Mouse (Mus musculus) embryonic facial prominence, embryonic 13.5 days (tissue): Measurements from ENCODE around the gene Lgals8. TPM values are rescaled to one million over a fixed set of nuclear protein-coding genes. Genes with fewer than 3 reads are reported as not detected.

Source experiments
- ATAC-seq: fragments of 200-750 bp; cut with Nextera tagmentation; 2 replicates; pipeline ENCODE4 v1.8.0; 2017; ENCODE audit warnings: low read depth; ENCODE audit not compliant: insufficient number of reproducible peaks, insufficient read depth, low FRiP score, low TSS enrichment
- H3K27ac ChIP-seq: fragments of 300-500 bp; sonication (generic); 2 replicates; pipeline ENCODE4 v1.5.1; 2015; ENCODE audit warnings: moderate library complexity, mild to moderate bottlenecking, inconsistent platforms
- H3K27me3 ChIP-seq: fragments of 300-500 bp; sonication (generic); 2 replicates; pipeline ENCODE4 v1.6.1; 2015; ENCODE audit warnings: mild to moderate bottlenecking, inconsistent platforms
- H3K36me3 ChIP-seq: fragments of 300-500 bp; sonication (generic); 2 replicates; pipeline ENCODE4 v1.6.1; 2015; ENCODE audit warnings: mild to moderate bottlenecking, inconsistent platforms
- H3K4me1 ChIP-seq: fragments of 300-500 bp; sonication (generic); 2 replicates; pipeline ENCODE4 v1.6.1; 2015; ENCODE audit warnings: inconsistent platforms
- H3K4me2 ChIP-seq: fragments of 300-500 bp; sonication (generic); 2 replicates; pipeline ENCODE4 v1.6.1; 2015; ENCODE audit warnings: moderate library complexity, mild to moderate bottlenecking, inconsistent platforms
- H3K4me3 ChIP-seq: fragments of 300-500 bp; sonication (generic); 2 replicates; pipeline ENCODE4 v1.5.1; 2015; ENCODE audit warnings: mild to moderate bottlenecking, inconsistent platforms
- H3K9ac ChIP-seq: fragments of 300-500 bp; sonication (generic); 2 replicates; pipeline ENCODE4 v1.6.1; 2015; ENCODE audit warnings: mild to moderate bottlenecking, inconsistent platforms
- H3K9me3 ChIP-seq: fragments of 300-500 bp; sonication (generic); 2 replicates; pipeline ENCODE4 v1.6.1; 2016; ENCODE audit warnings: inconsistent platforms
- WGBS: fragments of 180-500 bp; shearing (Covaris S2); methylation state at CpG from one replicate; pipeline ENCODE4 v1.1.7; 2015; ENCODE audit warnings: mixed read lengths; 5-methylcytosine and 5-hydroxymethylcytosine counted together
- polyA plus RNA-seq: library from polyadenylated mRNA; unstranded; fragments of >200 nt; fragmentation: Nextera tagmentation; extraction: Ambion mirVana; gene quantifications from 2 replicates; pipeline ENCODE4 v1.2.1, GENCODE M21; 2015

Lgals8 gene
- polyA plus RNA-seq, 1 experiment from 2014 or later, result 17.2 TPM

DNA sequence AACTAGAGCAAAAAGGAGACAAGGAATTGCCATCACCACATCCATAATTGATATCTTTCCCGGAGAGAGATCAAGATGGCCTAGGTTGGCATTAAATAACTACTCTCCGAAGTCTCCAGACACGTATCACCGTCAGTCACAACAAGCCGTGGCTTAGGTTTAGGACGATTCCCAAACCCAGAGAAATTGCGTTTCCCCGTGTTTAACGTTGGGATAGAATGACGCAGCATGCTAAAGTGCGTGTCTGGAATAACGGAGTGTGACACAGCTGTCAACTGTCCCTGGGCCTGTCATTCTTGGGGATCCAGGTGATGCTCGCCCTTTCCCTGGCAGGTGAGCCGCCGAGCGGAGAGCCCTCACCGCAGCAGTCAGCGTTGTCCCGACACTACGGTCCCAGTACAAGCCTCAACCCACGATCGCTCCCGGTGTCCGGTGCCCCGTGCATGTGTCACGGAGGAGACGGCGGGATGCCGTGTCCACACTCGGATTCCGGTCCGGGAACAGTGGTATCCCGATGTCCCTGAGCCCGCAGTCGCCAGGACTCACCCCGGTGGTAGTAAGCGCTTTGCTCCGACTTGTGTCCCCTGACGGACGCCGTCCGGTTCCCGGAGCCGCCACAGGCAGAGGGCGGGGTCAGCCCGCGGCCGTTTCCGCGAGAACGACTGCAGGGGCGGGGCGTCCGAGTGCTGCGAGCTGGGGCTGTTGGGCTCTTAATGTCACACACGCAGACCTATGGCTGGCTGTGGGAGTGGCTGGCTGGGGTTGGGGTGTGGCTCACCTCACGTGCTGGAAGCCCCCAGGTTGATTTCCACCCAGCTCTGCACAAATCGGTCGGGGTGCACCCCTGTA, 3.6 kb downstream of the Lgals8 start:
- ATAC-seq, result peak; percentile 93
- Histone ChIP-seq H3K4me1 (peaks cover 7% of the 10 kb centered on the region; the same call in 1 of the 2 replicates), H3K4me2 (peak overlapping the region; percentile 82), H3K27me3 (no peaks in the 10 kb centered on the region), H3K36me3 (peaks cover 7% of the 10 kb centered on the region; the same call in 1 of the 2 replicates), H3K9ac (peak overlapping the region; percentile 84), H3K9me3 (no peaks in the 10 kb centered on the region), H3K4me3 (peak overlapping the region; percentile 77), H3K27ac (peak overlapping the region; percentile 72)
- WGBS, result under 1% methylated on average over 59 of the region's 59 CpGs

DNA sequence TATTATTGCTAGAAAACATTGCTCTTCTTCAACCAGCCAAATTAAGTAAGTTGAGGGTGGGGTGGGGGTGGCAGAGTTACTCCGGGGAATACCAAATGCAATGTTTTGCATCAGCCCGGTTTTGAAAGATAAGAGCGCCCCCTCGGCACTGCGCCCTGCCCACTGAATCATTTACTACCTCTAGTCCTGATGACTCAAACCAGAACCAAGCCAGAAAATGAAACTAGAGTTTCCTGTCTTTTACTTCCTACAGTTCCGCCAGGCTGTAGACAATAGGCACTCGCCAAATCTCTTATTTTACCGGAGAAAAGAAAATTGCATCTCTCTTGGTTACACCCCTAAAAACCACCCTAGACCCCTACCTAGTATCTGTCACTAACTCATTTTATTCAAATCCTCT, 4.3 kb downstream of the Lgals8 start:
- Histone ChIP-seq H3K4me2 (peak overlapping the region; percentile 82), H3K36me3 (peaks cover 7% of the 10 kb centered on the region; the same call in 1 of the 2 replicates), H3K27ac (peak overlapping the region; percentile 72; the same call in 1 of the 2 replicates), H3K9ac (peak overlapping the region; percentile 84), H3K4me3 (peak overlapping the region; percentile 77), H3K9me3 (no peaks in the 10 kb centered on the region), H3K4me1 (peaks cover 7% of the 10 kb centered on the region; the same call in 1 of the 2 replicates), H3K27me3 (no peaks in the 10 kb centered on the region)
- 3% methylated on average over 8 of the region's 8 CpGs for WGBS
- no peak for ATAC-seq

GRCm38 (mm10) chr13:12456711-12457110, 8.0 kb downstream of the Lgals8 start:
- H3K36me3 ChIP-seq, result peaks cover 7% of the 10 kb centered on the region
- H3K4me1 ChIP-seq, result peaks cover 4% of the 10 kb centered on the region; the same call in 1 of the 2 replicates
- 74% methylated on average over 7 of the region's 7 CpGs for WGBS
- no peak overlapping the region for H3K27ac ChIP-seq
- H3K27me3 ChIP-seq, result no peaks in the 10 kb centered on the region
- H3K9ac ChIP-seq, result no peak overlapping the region
- no peak for ATAC-seq
- H3K4me3 ChIP-seq, result no peak overlapping the region
- H3K4me2 ChIP-seq, result no peak overlapping the region
- H3K9me3 ChIP-seq, result no peaks in the 10 kb centered on the region

- 79% methylated on average over 7 of the region's 7 CpGs for WGBS
- Histone ChIP-seq H3K4me2 (no peak overlapping the region), H3K4me3 (no peak overlapping the region), H3K27me3 (no peaks in the 10 kb centered on the region), H3K27ac (no peak overlapping the region), H3K36me3 (peaks cover 10% of the 10 kb centered on the region), H3K4me1 (no peaks in the 10 kb centered on the region), H3K9me3 (no peaks in the 10 kb centered on the region), H3K9ac (no peak overlapping the region)
- no peak for ATAC-seq
Measured at GRCm38 (mm10) chr13:12454686-12455390, 9.9 kb downstream of the Lgals8 start.

- H3K36me3 ChIP-seq, result peaks cover 15% of the 10 kb centered on the region
- H3K27ac ChIP-seq, result no peak overlapping the region
- no peak overlapping the region for H3K4me3 ChIP-seq
- H3K27me3 ChIP-seq, result no peaks in the 10 kb centered on the region
- ATAC-seq, result no peak
- 93% methylated on average over 14 of the region's 14 CpGs for WGBS
- no peaks in the 10 kb centered on the region for H3K9me3 ChIP-seq
- H3K9ac ChIP-seq, result no peak overlapping the region
- H3K4me2 ChIP-seq, result no peak overlapping the region
- no peaks in the 10 kb centered on the region for H3K4me1 ChIP-seq
Measured at GRCm38 (mm10) chr13:12453150-12453549, 11.6 kb downstream of the Lgals8 start.

DNA sequence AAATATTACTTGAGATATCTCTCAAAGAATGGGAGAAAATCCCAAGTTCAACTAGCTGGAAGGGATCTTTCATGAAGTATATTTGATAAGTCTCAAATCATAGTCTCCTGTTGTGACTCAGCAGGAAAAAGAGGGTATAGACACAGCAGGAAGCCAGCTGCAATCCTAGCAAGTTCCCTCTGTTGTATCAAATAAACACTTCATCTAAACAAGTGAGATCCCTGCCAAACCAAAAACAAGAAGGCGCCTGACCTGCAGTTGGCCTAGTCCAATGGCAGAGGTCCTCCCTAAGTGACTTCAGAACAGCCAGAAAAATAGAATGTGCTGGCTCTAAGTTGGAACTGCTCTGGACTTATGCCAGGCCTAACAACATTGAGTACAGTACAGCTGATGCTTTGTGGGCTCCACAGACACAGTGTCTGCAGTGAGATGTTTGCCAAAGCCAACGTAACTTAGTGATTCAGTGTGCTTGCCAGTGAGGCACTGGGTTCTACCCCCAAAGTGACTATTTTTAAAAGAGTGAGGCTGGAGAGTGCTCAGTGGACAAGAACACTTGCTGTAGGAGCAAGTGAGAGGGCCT, 22.6 kb downstream of the Lgals8 start:
- Histone ChIP-seq H3K27me3 (no peaks in the 10 kb centered on the region), H3K4me2 (no peak overlapping the region), H3K9ac (no peak overlapping the region), H3K4me1 (no peaks in the 10 kb centered on the region), H3K4me3 (no peak overlapping the region), H3K36me3 (peaks cover 38% of the 10 kb centered on the region), H3K9me3 (no peaks in the 10 kb centered on the region), H3K27ac (no peak overlapping the region)
- 79% methylated on average over 2 of the region's 2 CpGs for WGBS
- ATAC-seq, result no peak

GRCm38 (mm10) chr13:12440813-12441212, 23.9 kb downstream of the Lgals8 start:
- Histone ChIP-seq H3K4me1 (no peaks in the 10 kb centered on the region), H3K9ac (no peak overlapping the region), H3K36me3 (peaks cover 46% of the 10 kb centered on the region), H3K4me2 (no peak overlapping the region), H3K4me3 (no peak overlapping the region), H3K27ac (no peak overlapping the region), H3K27me3 (no peaks in the 10 kb centered on the region), H3K9me3 (no peaks in the 10 kb centered on the region)
- 89% methylated on average over 6 of the region's 6 CpGs for WGBS
- no peak for ATAC-seq

GRCm38 (mm10) chr13:12439586-12439985, 25.2 kb downstream of the Lgals8 start:
- Histone ChIP-seq H3K9ac (no peak overlapping the region), H3K4me1 (no peaks in the 10 kb centered on the region), H3K36me3 (peaks cover 58% of the 10 kb centered on the region), H3K9me3 (no peaks in the 10 kb centered on the region), H3K27ac (no peak overlapping the region), H3K4me3 (no peak overlapping the region), H3K4me2 (no peak overlapping the region), H3K27me3 (no peaks in the 10 kb centered on the region)
- ATAC-seq, result no peak
- WGBS, result 95% methylated on average over 3 of the region's 3 CpGs

DNA sequence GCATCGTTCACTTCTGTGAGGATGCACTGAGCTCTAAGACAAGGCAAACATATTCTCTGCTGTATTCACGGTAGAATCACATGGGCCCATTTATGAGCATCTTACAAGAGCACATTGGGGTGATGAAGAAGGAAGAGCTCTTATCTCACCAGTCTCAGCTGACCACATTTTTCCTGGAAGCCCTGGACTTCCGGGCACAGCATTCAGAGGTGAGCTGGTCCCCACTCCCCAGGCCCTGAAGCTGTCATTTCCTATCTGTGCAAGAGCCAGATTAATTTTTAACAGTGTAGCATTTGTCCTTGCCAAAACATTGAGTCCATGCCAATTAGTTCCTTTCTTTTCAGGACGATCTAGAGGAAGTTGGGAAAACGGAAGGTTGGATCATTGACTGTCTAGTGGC, 30.9 kb downstream of the Lgals8 start:
- Histone ChIP-seq H3K4me3 (no peak overlapping the region), H3K27me3 (no peaks in the 10 kb centered on the region), H3K9me3 (no peaks in the 10 kb centered on the region), H3K4me1 (no peaks in the 10 kb centered on the region), H3K4me2 (no peak overlapping the region), H3K9ac (no peak overlapping the region), H3K36me3 (peaks cover 86% of the 10 kb centered on the region), H3K27ac (no peak overlapping the region)
- ATAC-seq, result no peak
- WGBS, result 92% methylated on average over 5 of the region's 5 CpGs

GRCm38 (mm10) chr13:12428556-12428955, 36.2 kb downstream of the Lgals8 start:
- Histone ChIP-seq H3K9ac (no peak overlapping the region), H3K4me3 (no peak overlapping the region), H3K9me3 (no peaks in the 10 kb centered on the region), H3K36me3 (peaks cover 92% of the 10 kb centered on the region), H3K27ac (no peak overlapping the region), H3K4me2 (no peak overlapping the region), H3K4me1 (no peaks in the 10 kb centered on the region), H3K27me3 (no peaks in the 10 kb centered on the region)
- ATAC-seq, result no peak
- 95% methylated on average over 13 of the region's 13 CpGs for WGBS

- H3K27me3 ChIP-seq, result no peaks in the 10 kb centered on the region
- no peak overlapping the region for H3K9ac ChIP-seq
- WGBS, result 94% methylated on average over 9 of the region's 9 CpGs
- H3K4me1 ChIP-seq, result no peaks in the 10 kb centered on the region
- H3K4me2 ChIP-seq, result no peak overlapping the region
- no peak overlapping the region for H3K4me3 ChIP-seq
- H3K36me3 ChIP-seq, result peaks cover 94% of the 10 kb centered on the region
- no peak for ATAC-seq
- no peak overlapping the region for H3K27ac ChIP-seq
- H3K9me3 ChIP-seq, result no peaks in the 10 kb centered on the region
Measured at GRCm38 (mm10) chr13:12420596-12420995, 44.1 kb downstream of the Lgals8 start.
